Mouse (Mus musculus): ENCODE results near the gene Tmem18. TPM values are rescaled to one million over a fixed set of nuclear protein-coding genes. Genes with fewer than 3 reads are reported as not detected.

Gene Tmem18
- total and polyA plus RNA-seq, 2 experiments: 8.7 to 9.0 TPM

- WGBS: 57% methylated on average over 8 of the region's 8 CpGs
- TF ChIP-seq CTCF (IDR thresholded peaks at IDR 0.05; ENCODE audit: low read depth, low read length) (no peak), POLR2A (IDR thresholded peaks at IDR 0.05; ENCODE audit: extremely low read depth, insufficient read depth, low read length) (no peak)
- DNase-seq (ENCODE audit: extremely low read depth, low read depth, low spot score): no peak
These were observed 34.2 kb downstream of the Tmem18 start for GRCm38 (mm10) chr12:30618425-30618824.

GRCm38 (mm10) chr12:30628466-30628865 lies 44.2 kb downstream of the Tmem18 start:
- Histone ChIP-seq H3K4me3 (ENCODE audit: insufficient read depth, low read depth, low read length) (no peak overlapping the region), H3K4me1 (ENCODE audit: control insufficient read depth, insufficient read depth, low read length) (no peaks in the 10 kb centered on the region), H3K27ac (replicated peaks; ENCODE audit: insufficient read depth, low read depth, low read length) (no peak overlapping the region), H3K79me2 (ENCODE audit: control insufficient read depth, insufficient read depth, low read length) (no peaks in the 10 kb centered on the region), H3K36me3 (ENCODE audit: control insufficient read depth, insufficient read depth, low read length) (no peaks in the 10 kb centered on the region), H3K27me3 (ENCODE audit: control insufficient read depth, insufficient read depth, low read length) (no peaks in the 10 kb centered on the region), H3K9ac (ENCODE audit: low read depth, low read length) (no peak overlapping the region)
- DNase-seq (ENCODE audit: extremely low read depth, low read depth, low spot score): no peak
- TF ChIP-seq CTCF (IDR thresholded peaks at IDR 0.05; ENCODE audit: low read depth, low read length) (no peak), POLR2A (IDR thresholded peaks at IDR 0.05; ENCODE audit: extremely low read depth, insufficient read depth, low read length) (no peak)
- WGBS: 71% methylated on average over 5 of the region's 5 CpGs

More at GRCm38 (mm10) chr12:30618425-30618824, 34.2 kb downstream of the Tmem18 start:
- H3K27ac ChIP-seq (replicated peaks; ENCODE audit: insufficient read depth, low read depth, low read length): no peak overlapping the region
- H3K4me1 ChIP-seq (ENCODE audit: control insufficient read depth, insufficient read depth, low read length): no peaks in the 10 kb centered on the region
- no peaks in the 10 kb centered on the region for H3K36me3 ChIP-seq (ENCODE audit: control insufficient read depth, insufficient read depth, low read length)
- H3K4me3 ChIP-seq (ENCODE audit: insufficient read depth, low read depth, low read length): no peak overlapping the region
- H3K79me2 ChIP-seq (ENCODE audit: control insufficient read depth, insufficient read depth, low read length): no peaks in the 10 kb centered on the region
- H3K27me3 ChIP-seq (ENCODE audit: control insufficient read depth, insufficient read depth, low read length): no peaks in the 10 kb centered on the region
- no peak overlapping the region for H3K9ac ChIP-seq (ENCODE audit: low read depth, low read length)

GRCm38 (mm10) chr12:30634534-30634933 lies 50.3 kb downstream of the Tmem18 start:
- H3K27ac ChIP-seq (replicated peaks; ENCODE audit: insufficient read depth, low read depth, low read length): no peak overlapping the region
- H3K27me3 ChIP-seq (ENCODE audit: control insufficient read depth, insufficient read depth, low read length): no peaks in the 10 kb centered on the region
- TF ChIP-seq CTCF (IDR thresholded peaks at IDR 0.05; ENCODE audit: low read depth, low read length) (no peak), POLR2A (IDR thresholded peaks at IDR 0.05; ENCODE audit: extremely low read depth, insufficient read depth, low read length) (no peak)
- no peak overlapping the region for H3K9ac ChIP-seq (ENCODE audit: low read depth, low read length)
- H3K4me1 ChIP-seq (ENCODE audit: control insufficient read depth, insufficient read depth, low read length): no peaks in the 10 kb centered on the region
- no peaks in the 10 kb centered on the region for H3K79me2 ChIP-seq (ENCODE audit: control insufficient read depth, insufficient read depth, low read length)
- no peaks in the 10 kb centered on the region for H3K36me3 ChIP-seq (ENCODE audit: control insufficient read depth, insufficient read depth, low read length)
- no peak overlapping the region for H3K4me3 ChIP-seq (ENCODE audit: insufficient read depth, low read depth, low read length)
- DNase-seq (ENCODE audit: extremely low read depth, low read depth, low spot score): no peak

Other genes starting within 250 kb of the Tmem18 start
- gene Sntg2, start 211.1 kb upstream of the Tmem18 start, total RNA-seq (2014; rRNA removed): 9.7 and 15.7 TPM in 2 replicates
- 4.6 and 9.0 TPM in 2 replicates for gene Sntg2, start 211.1 kb upstream of the Tmem18 start, polyA plus RNA-seq (2012; rRNA removed)

Measured in liver, adult 2 months (tissue).